Mouse (Mus musculus): ENCODE data around the gene Rdm1. TPM values are rescaled to one million over a fixed set of nuclear protein-coding genes. Genes with fewer than 3 reads are reported as not detected.

Gene Rdm1
- polyA plus RNA-seq, 1 experiment from 2014 or later = 41.7 TPM

- Histone ChIP-seq H3K27ac (ENCODE audit: low read length) (no peak overlapping the region), H3K36me3 (ENCODE audit: control insufficient read depth, insufficient read depth, low read length) (no peaks in the 10 kb centered on the region), H3K9me3 (ENCODE audit: control insufficient read depth, low read length) (no peaks in the 10 kb centered on the region), H3K4me3 (ENCODE audit: low read length) (no peak overlapping the region), H3K27me3 (replicated peaks; ENCODE audit: control insufficient read depth, insufficient read depth, low read length) (no peaks in the 10 kb centered on the region), H3K4me1 (ENCODE audit: control insufficient read depth, insufficient read depth, low read length) (peaks cover 3% of the 10 kb centered on the region; the same call in 1 of the 2 replicates), H3K9ac (ENCODE audit: low read depth, low read length) (no peak overlapping the region), H3K4me2 (ENCODE audit: low read depth, low read length) (no peak overlapping the region)
- 53% methylated on average over 7 of the region's 7 CpGs for WGBS
- ATAC-seq = no peak
Observed at GRCm38 (mm10) chr11:101682410-101682960, 55.5 kb downstream of the Rdm1 start.

Other genes starting within 250 kb of the Rdm1 start
- gene Aarsd1, start 209.6 kb upstream of the Rdm1 start, polyA plus RNA-seq (2015; fragmentation: Nextera tagmentation; extraction: Ambion mirVana) = 53.6 and 64.0 TPM in 2 replicates
- 7.2 and 10.1 TPM in 2 replicates for gene Gm27029, start 202.4 kb upstream of the Rdm1 start, polyA plus RNA-seq (2015; fragmentation: Nextera tagmentation; extraction: Ambion mirVana)
- 16.6 and 19.1 TPM in 2 replicates for gene Rundc1, start 202.1 kb upstream of the Rdm1 start, polyA plus RNA-seq (2015; fragmentation: Nextera tagmentation; extraction: Ambion mirVana)
- 11.1 and 12.4 TPM in 2 replicates for gene Ptges3l, start 201.9 kb upstream of the Rdm1 start, polyA plus RNA-seq (2015; fragmentation: Nextera tagmentation; extraction: Ambion mirVana)
- 251 and 288 TPM in 2 replicates for gene Rpl27, start 184.9 kb upstream of the Rdm1 start, polyA plus RNA-seq (2015; fragmentation: Nextera tagmentation; extraction: Ambion mirVana)
- gene Ifi35, start 178.8 kb upstream of the Rdm1 start, polyA plus RNA-seq (2015; fragmentation: Nextera tagmentation; extraction: Ambion mirVana) = 29.7 and 31.1 TPM in 2 replicates
- 21.0 and 22.1 TPM in 2 replicates for gene Rnd2, start 162.2 kb upstream of the Rdm1 start, polyA plus RNA-seq (2015; fragmentation: Nextera tagmentation; extraction: Ambion mirVana)
- gene Vat1, start 161.0 kb upstream of the Rdm1 start, polyA plus RNA-seq (2015; fragmentation: Nextera tagmentation; extraction: Ambion mirVana) = 69.9 and 88.2 TPM in 2 replicates
- gene Brca1, start 75.2 kb upstream of the Rdm1 start, polyA plus RNA-seq (2015; fragmentation: Nextera tagmentation; extraction: Ambion mirVana) = 6.0 and 6.8 TPM in 2 replicates
- 56.2 and 65.5 TPM in 2 replicates for gene Nbr1, start 75.0 kb upstream of the Rdm1 start, polyA plus RNA-seq (2015; fragmentation: Nextera tagmentation; extraction: Ambion mirVana)
- gene Tmem106a, start 45.0 kb upstream of the Rdm1 start, polyA plus RNA-seq (2015; fragmentation: Nextera tagmentation; extraction: Ambion mirVana) = 38.6 and 49.4 TPM in 2 replicates
- gene Gm11634, start 27.9 kb upstream of the Rdm1 start, polyA plus RNA-seq (2015; fragmentation: Nextera tagmentation; extraction: Ambion mirVana) = not detected in 2 replicates
- gene Arl4d, start 38.3 kb downstream of the Rdm1 start, polyA plus RNA-seq (2015; fragmentation: Nextera tagmentation; extraction: Ambion mirVana) = 6.6 and 6.9 TPM in 2 replicates
- 21.4 and 23.0 TPM in 2 replicates for gene Dhx8, start 105.7 kb downstream of the Rdm1 start, polyA plus RNA-seq (2015; fragmentation: Nextera tagmentation; extraction: Ambion mirVana)
- gene Etv4, start 158.2 kb downstream of the Rdm1 start, polyA plus RNA-seq (2015; fragmentation: Nextera tagmentation; extraction: Ambion mirVana) = 3.8 and 4.8 TPM in 2 replicates

Data from intestine, embryonic 16.5 days (tissue).